ENCODE assay signal across 11 mouse cellular contexts in the genomic region with DNA sequence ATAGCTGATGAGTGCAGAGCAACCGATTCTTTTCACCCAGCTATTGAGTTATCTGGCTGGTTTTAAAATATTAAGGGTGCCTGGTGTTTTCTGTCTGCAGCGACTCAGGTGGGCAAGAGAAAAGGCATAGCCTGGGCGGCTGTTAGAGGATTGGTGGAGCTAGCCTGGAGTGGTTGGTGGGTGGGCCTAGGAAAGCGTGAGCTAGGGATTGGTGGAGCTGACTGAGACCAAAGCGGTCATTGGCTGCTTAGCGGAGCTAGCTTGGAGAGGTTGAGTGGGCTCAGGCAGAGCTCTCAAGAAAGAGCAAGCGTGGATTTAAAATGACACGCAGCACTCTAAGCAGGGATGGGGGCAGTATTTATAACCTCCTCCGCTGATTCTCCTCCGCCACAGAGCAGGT.
A peak's percentile ranks its signal among the peaks of the same experiment; 100 is the strongest.
DNase-seq lines count a peak whose midpoint lies in the region; ATAC-seq and TF ChIP-seq lines count a peak whose summit lies in the region.
"Had no signal": no experiment of that assay in that cellular context is flagged by ENCODE, and none has a peak within 500 bp of the region (broad histone marks: within the 10 kb centered on the region; RNA-seq: fewer than 3 reads in every experiment).

No protein-coding gene starts in this region.

- no peaks in the 10 kb centered on the region for H3K36me3 ChIP-seq in testis, adult 2 months (ENCODE audit: control insufficient read depth, insufficient read depth, low read length)
- H3K36me3 ChIP-seq in neural tube, embryonic 15.5 days: no peaks in the 10 kb centered on the region

- no peaks in the 10 kb centered on the region for H3K9me3 ChIP-seq in neural tube, embryonic 15.5 days (replicated peaks)

- 0 out of 2 replicates have a peak overlapping the region, but pooled peaks have one; percentile 35 for H3K4me3 ChIP-seq in testis, adult 2 months (ENCODE audit: control insufficient read depth, low read depth, low read length)
- H3K4me3 ChIP-seq in cerebellum, adult 2 months (replicated peaks; ENCODE audit: insufficient read depth, low read depth, low read length): no peak overlapping the region
- H3K4me3 ChIP-seq in neural tube, embryonic 15.5 days (replicated peaks): no peak overlapping the region

- H3K27ac ChIP-seq in testis, adult 2 months (ENCODE audit: control insufficient read depth, insufficient read depth, low read depth, low read length): no peak overlapping the region
- no peak overlapping the region for H3K27ac ChIP-seq in cerebellum, adult 2 months (ENCODE audit: insufficient read depth, low read length)
- no peak overlapping the region for H3K27ac ChIP-seq in neural tube, embryonic 15.5 days (replicated peaks)

- no peak for TF ChIP-seq POLR2A in testis, adult 2 months (IDR thresholded peaks at IDR 0.05; ENCODE audit: control insufficient read depth, low read depth, low read length)
- TF ChIP-seq POLR2A in cerebellum, adult 2 months (IDR thresholded peaks at IDR 0.05; ENCODE audit: borderline replicate concordance, insufficient read depth, low read length): no peak

- WGBS in cerebellum, adult 2 months: 86% methylated on average over 10 of the region's 10 CpGs
- 86% methylated on average over 10 of the region's 10 CpGs for WGBS in neural tube, embryonic 15.5 days

- intact Hi-C loops in gastrocnemius, postnatal 36 days (cut with DNase I): no loop called here

- no peak overlapping the region for H3K4me2 ChIP-seq in neural tube, embryonic 15.5 days
- H3K4me2 ChIP-seq: liver, embryonic 11.5 days had no signal

- H3K27me3 ChIP-seq in testis, adult 2 months (ENCODE audit: control insufficient read depth, insufficient read depth, low read length): no peaks in the 10 kb centered on the region
- H3K27me3 ChIP-seq in cerebellum, adult 2 months (ENCODE audit: control insufficient read depth, insufficient read depth, low read length): no peaks in the 10 kb centered on the region
- no peaks in the 10 kb centered on the region for H3K27me3 ChIP-seq in neural tube, embryonic 15.5 days (replicated peaks)

- ATAC-seq in neural tube, embryonic 15.5 days (ENCODE audit: low FRiP score): no peak
- ATAC-seq: inflammation-experienced regulatory T-cells, adult 6 months had no signal

- DNase-seq in frontal cortex, adult 2 months (ENCODE audit: extremely low spot score in 1 of 2, low spot score in 1 of 2): peak; percentile 29 to 55
- no peak for DNase-seq in frontal cortex, postnatal 14 days (ENCODE audit: low spot score in 2 of 2)
- DNase-seq in testis, postnatal 10 days (ENCODE audit: low spot score): no peak
- DNase-seq in lung, adult 18-20 months: peak; percentile 60 to 66
- DNase-seq in cerebellum, adult 2 months: no peak
- DNase-seq in gastrocnemius, postnatal 36 days: no peak
- DNase-seq: B cell, adult 2 months had no signal

- H3K4me1 ChIP-seq in testis, adult 2 months (ENCODE audit: control insufficient read depth, insufficient read depth, low read length): peaks cover 5% of the 10 kb centered on the region
- H3K4me1 ChIP-seq in cerebellum, adult 2 months (ENCODE audit: control insufficient read depth, insufficient read depth, low read length): peaks cover 20% of the 10 kb centered on the region
- H3K4me1 ChIP-seq in neural tube, embryonic 15.5 days: peaks cover 24% of the 10 kb centered on the region

- no peak overlapping the region for H3K9ac ChIP-seq in neural tube, embryonic 15.5 days (replicated peaks)

- no peak for TF ChIP-seq CTCF in testis, adult 2 months (IDR thresholded peaks at IDR 0.05; ENCODE audit: control insufficient read depth, insufficient read depth, insufficient replicate concordance, low read depth, low read length)
- no peak for TF ChIP-seq CTCF in cerebellum, adult 2 months (IDR thresholded peaks at IDR 0.05; ENCODE audit: borderline replicate concordance, insufficient read depth, low read depth, low read length)

Comparison
In these comparisons a context has a peak if more than half of its experiments do, and no peak if none do; other contexts are left out.
1. DNase-seq: peak in frontal cortex, adult 2 months (2 of 2) and lung, adult 18-20 months (2 of 2); none in frontal cortex, postnatal 14 days (0 of 2), testis, postnatal 10 days (single experiment), cerebellum, adult 2 months (0 of 2) and gastrocnemius, postnatal 36 days (0 of 2).